Mouse (Mus musculus) thymus, adult 18-20 months (tissue): ENCODE measurements around the gene Cox7c.
"Not testable (repeated sequence)": the region's sequence is repeated elsewhere in the genome, so short reads cannot be mapped to it uniquely, and the experiment has no call there.

Experiments
- DNase-seq, 2 experiments: peaks; one replicate each; pipeline ENCODE4 v3.0.0; 2022; ENCODE audit warnings: mixed read lengths in 2 of 2

Gene Cox7c

DNA sequence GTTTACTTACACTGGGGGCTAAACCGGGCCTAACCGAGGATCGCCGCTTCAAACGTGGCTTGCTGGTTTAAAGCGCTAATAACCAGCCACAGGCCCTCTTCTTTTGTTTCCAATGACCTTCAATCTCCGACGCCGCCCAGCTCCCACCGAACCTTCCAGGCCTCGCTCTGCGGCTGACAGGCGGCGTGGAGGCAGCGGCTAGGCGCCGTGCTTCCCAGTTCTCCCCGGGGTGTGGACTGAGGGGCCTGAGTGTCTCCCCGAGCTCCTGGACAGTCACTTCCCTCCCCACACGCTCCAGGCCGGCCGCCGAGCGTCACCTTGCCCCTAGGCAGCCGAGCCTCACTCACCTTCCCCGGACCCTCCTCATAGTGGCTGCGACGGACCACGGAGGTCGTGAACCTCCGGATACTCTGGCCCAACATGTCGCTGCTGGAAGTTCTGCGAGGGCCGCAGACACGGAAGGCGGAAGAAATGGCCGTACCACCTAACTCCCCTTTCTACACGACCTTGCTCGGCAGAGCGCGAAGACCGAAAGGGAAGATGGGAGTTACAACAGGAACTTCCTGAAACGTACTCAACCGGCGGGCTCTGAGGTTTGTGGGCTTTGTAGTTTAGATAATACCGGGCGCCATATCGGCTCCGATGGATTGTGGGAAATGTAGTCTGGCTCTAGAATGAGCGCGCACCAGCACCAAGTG, at the start of gene Cox7c:
Gene Cox7c (minus strand): TSS at position 651 of the 698 bp plus-strand sequence.
- peak; percentile 75 to 85 for DNase-seq

DNA sequence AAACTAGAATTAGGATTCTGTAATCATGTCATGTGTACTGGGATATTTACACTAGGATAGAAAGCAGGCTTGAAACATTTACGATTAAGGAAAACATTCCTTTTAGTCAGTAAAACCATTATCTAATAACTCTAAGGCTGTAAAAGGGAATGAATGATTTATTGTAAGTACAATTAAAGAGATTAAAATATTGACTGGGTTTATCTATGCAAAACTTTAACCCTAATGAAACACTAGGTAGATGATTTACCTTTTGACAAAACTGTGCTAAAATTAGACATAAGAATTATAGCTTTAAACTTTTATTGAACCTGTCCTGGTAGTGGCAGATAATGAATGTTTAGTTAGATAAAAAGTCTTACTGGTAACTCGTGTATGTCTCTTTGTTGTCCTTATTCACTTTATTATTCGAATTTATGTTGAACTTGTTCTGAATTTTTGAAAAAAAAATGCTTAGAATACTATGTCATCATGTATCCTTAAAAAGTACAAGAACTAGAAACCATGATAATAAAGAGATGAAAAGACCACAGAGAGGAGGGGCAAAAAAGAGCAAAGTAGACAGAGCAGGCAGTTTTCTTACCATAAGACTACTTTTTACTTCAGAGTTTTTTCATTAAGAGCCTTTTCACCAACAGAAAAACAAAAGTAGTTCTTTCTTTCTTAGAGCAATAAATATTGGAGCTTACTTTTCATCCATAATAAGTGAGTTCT, 21.5 kb upstream of the Cox7c start:
- no peak for DNase-seq

DNA sequence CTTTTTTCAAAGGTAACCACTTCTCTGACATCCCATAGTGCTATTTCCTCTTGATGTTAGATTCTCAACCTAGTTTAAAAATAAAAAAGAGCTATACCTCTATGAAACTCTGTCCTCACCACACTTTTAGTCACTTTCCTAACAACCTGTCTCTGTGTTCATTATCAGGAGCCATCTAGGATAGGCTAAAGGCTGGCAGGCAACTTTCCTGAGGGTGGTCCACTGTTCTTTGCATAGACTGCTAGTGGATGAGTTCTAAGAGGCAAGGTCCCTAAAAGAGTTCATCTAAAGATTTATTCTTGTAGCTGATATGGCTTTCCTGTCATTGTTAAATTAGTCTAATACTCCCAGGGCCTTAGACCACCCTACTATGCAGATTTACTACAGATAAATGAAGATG, 20.8 kb upstream of the Cox7c start:
- DNase-seq = no peak

DNA sequence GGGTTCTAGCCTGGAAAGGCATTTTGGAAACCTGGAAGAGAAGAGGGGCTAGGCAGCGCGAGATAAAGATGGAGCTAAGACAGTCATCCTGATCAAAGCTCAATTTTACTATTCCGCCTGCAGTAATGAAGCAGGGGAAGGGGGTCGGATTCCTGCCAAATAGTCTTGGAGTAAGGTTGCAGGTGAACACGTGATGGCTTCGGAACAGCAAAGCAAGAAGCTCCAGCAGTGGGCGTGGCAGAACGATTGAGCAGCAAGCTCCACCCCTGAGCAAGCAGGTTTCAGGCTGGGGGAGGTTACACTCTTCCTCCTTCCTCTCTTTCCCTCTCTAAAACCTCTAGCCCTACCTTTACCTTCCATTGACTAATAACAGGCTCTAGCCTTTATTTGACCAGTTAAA, 7.4 kb upstream of the Cox7c start:
- not testable (repeated sequence) for DNase-seq

DNA sequence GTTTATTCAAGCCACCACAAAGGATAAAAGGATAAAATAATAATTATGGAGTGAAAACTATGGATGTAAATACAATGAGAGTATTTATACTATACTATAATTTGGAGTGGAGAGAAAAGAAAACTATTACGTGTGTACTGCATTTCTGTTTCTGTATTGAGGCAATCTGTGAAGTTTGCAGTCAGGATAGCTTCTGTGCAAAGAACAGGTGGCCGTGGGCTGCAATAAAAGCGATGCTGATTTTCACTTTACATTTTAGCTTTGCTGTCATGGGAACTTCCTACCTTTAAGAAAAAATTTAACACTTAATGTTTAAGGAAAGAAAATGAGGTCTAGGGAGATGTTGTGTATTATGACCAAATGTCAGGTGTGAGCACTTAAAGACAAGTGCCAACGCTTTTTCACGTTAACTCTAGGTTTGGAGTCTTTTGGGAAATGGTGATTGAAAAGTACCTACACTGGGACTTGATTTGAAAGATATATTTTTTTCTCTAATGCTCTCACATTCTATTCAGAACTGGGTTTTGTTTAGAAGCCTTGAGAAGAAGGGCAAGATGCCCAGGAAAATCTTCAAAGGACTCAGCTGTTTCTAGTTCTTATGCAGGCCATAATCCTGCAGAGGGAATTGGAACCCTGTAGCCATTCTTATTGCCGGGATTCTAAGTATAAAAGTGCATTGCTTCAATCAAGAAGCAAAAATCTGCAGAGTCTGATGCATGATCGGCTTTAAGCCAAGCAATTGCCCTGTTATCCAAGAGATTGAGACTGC, 41.6 kb downstream of the Cox7c start:
- no peak for DNase-seq
